Mouse (Mus musculus) stomach, embryonic 16.5 days (tissue): ENCODE data around the gene Tspan4. TPM values are rescaled to one million over a fixed set of nuclear protein-coding genes. Genes with fewer than 3 reads are reported as not detected.
A peak's percentile ranks its signal among the peaks of the same experiment; 100 is the strongest.

ENCODE experiments used
- ATAC-seq: fragments of 200-750 bp; cut with Nextera tagmentation; 2 replicates; pipeline ENCODE4 v1.8.0; 2017; ENCODE audit warnings: moderate number of reproducible peaks, moderate TSS enrichment; ENCODE audit not compliant: insufficient read depth, low FRiP score
- H3K27ac ChIP-seq: fragments of 300-500 bp; sonication (generic); 2 replicates; pipeline ENCODE4 v1.5.1; 2014; ENCODE audit warnings: low read length
- H3K27me3 ChIP-seq: fragments of 300-500 bp; sonication (generic); 2 replicates; pipeline ENCODE4 v1.6.1; 2014; ENCODE audit warnings: low read length, control low read depth, mixed read lengths; ENCODE audit not compliant: control insufficient read depth, insufficient read depth
- H3K36me3 ChIP-seq: fragments of 300-500 bp; sonication (generic); 2 replicates; pipeline ENCODE4 v1.6.1; 2014; ENCODE audit warnings: low read length; ENCODE audit not compliant: control insufficient read depth, insufficient read depth
- H3K4me1 ChIP-seq: fragments of 300-500 bp; sonication (generic); 2 replicates; pipeline ENCODE4 v1.6.1; 2014; ENCODE audit warnings: low read length, control low read depth, mixed read lengths; ENCODE audit not compliant: control insufficient read depth, insufficient read depth
- H3K4me2 ChIP-seq: fragments of 300-500 bp; sonication (generic); 2 replicates; pipeline ENCODE4 v1.6.1; 2014; ENCODE audit warnings: low read depth, low read length, mixed read lengths
- H3K4me3 ChIP-seq: fragments of 300-500 bp; sonication (generic); replicated peaks from 2 replicates; pipeline ENCODE4 v1.5.1; 2014; ENCODE audit warnings: mild to moderate bottlenecking, low read length
- H3K9ac ChIP-seq: fragments of 300-500 bp; sonication (generic); 2 replicates; pipeline ENCODE4 v1.6.1; 2014; ENCODE audit warnings: low read length
- H3K9me3 ChIP-seq: fragments of 300-500 bp; sonication (generic); replicated peaks from 2 replicates; pipeline ENCODE4 v1.6.1; 2016; ENCODE audit warnings: low read length, control low read depth; ENCODE audit not compliant: control insufficient read depth
- WGBS: fragments of 180-500 bp; shearing (Covaris S2); extraction: QIAGEN DNeasy Blood & Tissue Kit; methylation state at CpG from one replicate; pipeline ENCODE4 v1.1.7; 2014; 5-methylcytosine and 5-hydroxymethylcytosine counted together
- polyA plus RNA-seq: library from polyadenylated mRNA; unstranded; fragments of >200 nt; fragmentation: Nextera tagmentation; extraction: Ambion mirVana; gene quantifications from 2 replicates; pipeline ENCODE4 v1.2.1, GENCODE M21; 2015

Gene Tspan4
- polyA plus RNA-seq, 1 experiment from 2014 or later = 69.6 TPM

- Histone ChIP-seq H3K4me1 (no peaks in the 10 kb centered on the region), H3K36me3 (peaks cover 5% of the 10 kb centered on the region; the same call in 1 of the 2 replicates), H3K4me2 (no peak overlapping the region), H3K27ac (no peak overlapping the region), H3K4me3 (no peak overlapping the region), H3K27me3 (no peaks in the 10 kb centered on the region), H3K9me3 (no peaks in the 10 kb centered on the region), H3K9ac (no peak overlapping the region)
- no peak for ATAC-seq
- whole genome bisulfite sequencing = 44% methylated on average over 4 of the region's 4 CpGs
These were observed 48.0 kb downstream of the Tspan4 start for GRCm38 (mm10) chr7:141523007-141523406.

- Histone ChIP-seq H3K27ac (no peak overlapping the region), H3K4me2 (no peak overlapping the region), H3K9ac (no peak overlapping the region), H3K36me3 (peaks cover 5% of the 10 kb centered on the region; the same call in 1 of the 2 replicates), H3K27me3 (no peaks in the 10 kb centered on the region), H3K9me3 (no peaks in the 10 kb centered on the region), H3K4me3 (no peak overlapping the region), H3K4me1 (no peaks in the 10 kb centered on the region)
- 85% methylated on average over 4 of the region's 4 CpGs for WGBS
- ATAC-seq = no peak
These were observed 49.2 kb downstream of the Tspan4 start for GRCm38 (mm10) chr7:141524271-141524670.

GRCm38 (mm10) chr7:141524760-141525579, 49.9 kb downstream of the Tspan4 start:
- Histone ChIP-seq H3K4me2 (no peak overlapping the region), H3K27me3 (no peaks in the 10 kb centered on the region), H3K4me1 (no peaks in the 10 kb centered on the region), H3K9me3 (no peaks in the 10 kb centered on the region), H3K4me3 (no peak overlapping the region), H3K36me3 (peaks cover 5% of the 10 kb centered on the region; the same call in 1 of the 2 replicates), H3K27ac (no peak overlapping the region), H3K9ac (no peak overlapping the region)
- peak; percentile 85; the same call in 1 of the 2 replicates for ATAC-seq
- WGBS = 40% methylated on average over 6 of the region's 6 CpGs

- Histone ChIP-seq H3K27me3 (no peaks in the 10 kb centered on the region), H3K9ac (0 out of 2 replicates have a peak overlapping the region, but pooled peaks have one; percentile 29), H3K4me3 (no peak overlapping the region), H3K4me1 (no peaks in the 10 kb centered on the region), H3K36me3 (peaks cover 5% of the 10 kb centered on the region; the same call in 1 of the 2 replicates), H3K9me3 (no peaks in the 10 kb centered on the region), H3K27ac (no peak overlapping the region), H3K4me2 (no peak overlapping the region)
- 84% methylated on average over 4 of the region's 4 CpGs for WGBS
- ATAC-seq = no peak
These were observed 50.5 kb downstream of the Tspan4 start for GRCm38 (mm10) chr7:141525580-141525925.

GRCm38 (mm10) chr7:141535570-141535969, 60.5 kb downstream of the Tspan4 start:
- Histone ChIP-seq H3K9me3 (no peaks in the 10 kb centered on the region), H3K9ac (no peak overlapping the region), H3K4me1 (peaks cover 16% of the 10 kb centered on the region), H3K4me2 (no peak overlapping the region), H3K36me3 (no peaks in the 10 kb centered on the region), H3K27ac (no peak overlapping the region), H3K4me3 (no peak overlapping the region), H3K27me3 (no peaks in the 10 kb centered on the region)
- WGBS = 50% methylated on average over 1 of the region's 1 CpGs
- ATAC-seq = no peak

- Histone ChIP-seq H3K9ac (peak overlapping the region; percentile 83), H3K36me3 (no peaks in the 10 kb centered on the region), H3K4me3 (peak overlapping the region; percentile 80), H3K27ac (peak overlapping the region; percentile 81), H3K4me2 (peak overlapping the region; percentile 95), H3K9me3 (no peaks in the 10 kb centered on the region), H3K4me1 (peaks cover 21% of the 10 kb centered on the region), H3K27me3 (no peaks in the 10 kb centered on the region)
- ATAC-seq = peak; percentile 11; the same call in 1 of the 2 replicates
- WGBS = 5% methylated on average over 18 of the region's 18 CpGs
These were observed 64.0 kb downstream of the Tspan4 start for GRCm38 (mm10) chr7:141538852-141539555.

- under 1% methylated on average over 46 of the region's 46 CpGs for WGBS
- Histone ChIP-seq H3K9me3 (no peaks in the 10 kb centered on the region), H3K4me3 (peak within 1 kb of the TSS; percentile 80), H3K27me3 (no peaks in the 10 kb centered on the region), H3K36me3 (no peaks in the 10 kb centered on the region), H3K4me1 (peaks cover 21% of the 10 kb centered on the region), H3K9ac (peak within 1 kb of the TSS; percentile 83), H3K27ac (peak within 1 kb of the TSS; percentile 90), H3K4me2 (peak within 1 kb of the TSS; percentile 95)
- ATAC-seq = peak; percentile 97
These were observed 64.7 kb downstream of the Tspan4 start, which contains the start of gene Chid1 for GRCm38 (mm10) chr7:141539556-141540311. Gene Chid1, minus strand, starts transcription at chr7:141539857.

GRCm38 (mm10) chr7:141540312-141541081, 65.5 kb downstream of the Tspan4 start:
- peak overlapping the region; percentile 90 for H3K27ac ChIP-seq
- peaks cover 21% of the 10 kb centered on the region for H3K4me1 ChIP-seq
- H3K4me2 ChIP-seq = peak overlapping the region; percentile 95
- H3K27me3 ChIP-seq = no peaks in the 10 kb centered on the region
- 49% methylated on average over 13 of the region's 13 CpGs for WGBS
- no peaks in the 10 kb centered on the region for H3K36me3 ChIP-seq
- ATAC-seq = peak; percentile 67; the same call in 1 of the 2 replicates
- H3K9me3 ChIP-seq = no peaks in the 10 kb centered on the region
- H3K9ac ChIP-seq = peak overlapping the region; percentile 75
- peak overlapping the region; percentile 80 for H3K4me3 ChIP-seq
